Mouse (Mus musculus) MEL (cell line): ENCODE data around the gene Nus1. TPM values are rescaled to one million over a fixed set of nuclear protein-coding genes. Genes with fewer than 3 reads are reported as not detected.

Experiments used
- DNase-seq: peaks from one replicate; pipeline ENCODE4 v3.0.0; 2011; ENCODE audit warnings: low read depth, low spot score
- H3K27ac ChIP-seq: 2 replicates; pipeline ENCODE4 v1.5.1; 2012; ENCODE audit warnings: low read depth, mild to moderate bottlenecking, control low read depth, low read length, moderate library complexity; ENCODE audit not compliant: control insufficient read depth
- H3K27me3 ChIP-seq, 2 experiments: fragments of 150-350 bp in 1 of 2; sonication (generic) in 1 of 2; 2 replicates each; pipeline ENCODE4 v1.6.1; 2012; ENCODE audit warnings: low read length in 2 of 2, mild to moderate bottlenecking in 2 of 2, improper control_type of control experiment in 1 of 2, moderate library complexity in 1 of 2; ENCODE audit not compliant: insufficient read depth in 2 of 2, control insufficient read depth in 1 of 2
- H3K36me3 ChIP-seq, 2 experiments: 2 replicates each; pipeline ENCODE4 v1.6.1; 2012 to 2014; ENCODE audit warnings: low read length in 2 of 2, improper control_type of control experiment in 1 of 2, inconsistent platforms in 1 of 2, mild to moderate bottlenecking in 1 of 2; ENCODE audit not compliant: insufficient read depth in 2 of 2, control insufficient read depth in 1 of 2
- H3K4me1 ChIP-seq, 2 experiments: fragments of 150-350 bp in 1 of 2; sonication (generic) in 1 of 2; 2 replicates each; pipeline ENCODE4 v1.6.1; 2012; ENCODE audit warnings: low read length in 2 of 2, improper control_type of control experiment in 1 of 2, mild to moderate bottlenecking in 1 of 2; ENCODE audit not compliant: insufficient read depth in 2 of 2, control insufficient read depth in 1 of 2
- H3K4me3 ChIP-seq, 2 experiments: fragments of 150-350 bp in 1 of 2; sonication (generic) in 1 of 2; 2 replicates each; pipeline ENCODE4 v1.5.1; 2012; ENCODE audit warnings: low read depth in 2 of 2, low read length in 2 of 2, mild to moderate bottlenecking in 2 of 2, moderate library complexity in 2 of 2, control low read depth in 1 of 2, improper control_type of control experiment in 1 of 2; ENCODE audit not compliant: control insufficient read depth in 1 of 2, insufficient read depth in 1 of 2
- H3K79me2 ChIP-seq: 2 replicates; pipeline ENCODE4 v1.6.1; 2012; ENCODE audit warnings: mild to moderate bottlenecking, low read length, moderate library complexity; ENCODE audit not compliant: control insufficient read depth, poor library complexity, insufficient read depth
- H3K9ac ChIP-seq: 2 replicates; pipeline ENCODE4 v1.6.1; 2012; ENCODE audit warnings: low read depth, mild to moderate bottlenecking, control low read depth, low read length, moderate library complexity; ENCODE audit not compliant: control insufficient read depth, poor library complexity, severe bottlenecking
- H3K9me3 ChIP-seq: fragments of 150-350 bp; sonication (generic); replicated peaks from 2 replicates; pipeline ENCODE4 v1.6.1; 2012; ENCODE audit warnings: mild to moderate bottlenecking, low read length, improper control_type of control experiment, moderate library complexity; ENCODE audit not compliant: insufficient read depth
- BHLHE40 ChIP-seq: IDR thresholded peaks from 2 replicates; pipeline ENCODE4 v1.6.1; 2012; ENCODE audit warnings: low read depth, mild to moderate bottlenecking, inconsistent platforms, low read length, improper control_type of control experiment, borderline replicate concordance
- CTCF ChIP-seq, 3 experiments: IDR thresholded peaks in 2 of 3; conservative IDR thresholded peaks in 1 of 3; 2 replicates each; pipeline ENCODE4 v1.5.1; 2011 to 2012; ENCODE audit warnings: low read length in 3 of 3, low read depth in 2 of 3, mild to moderate bottlenecking in 2 of 3, improper control_type of control experiment in 1 of 3, inconsistent platforms in 1 of 3, mixed read lengths in 1 of 3, moderate library complexity in 1 of 3; ENCODE audit not compliant: control insufficient read depth in 1 of 3, insufficient read depth in 1 of 3, poor library complexity in 1 of 3, severe bottlenecking in 1 of 3
- E2F4 ChIP-seq: IDR thresholded peaks from 2 replicates; pipeline ENCODE4 v1.6.1; 2011; ENCODE audit warnings: low read depth, low read length, improper control_type of control experiment, borderline replicate concordance
- EP300 ChIP-seq, 2 experiments: IDR thresholded peaks; 2 replicates each; pipeline ENCODE4 v1.6.1; 2011; ENCODE audit warnings: improper control_type of control experiment in 2 of 2, low read length in 2 of 2, low read depth in 1 of 2, mild to moderate bottlenecking in 1 of 2
- GABPA ChIP-seq: IDR thresholded peaks from 2 replicates; pipeline ENCODE4 v1.6.1; 2012; ENCODE audit warnings: low read depth, mild to moderate bottlenecking, inconsistent platforms, low read length, improper control_type of control experiment, moderate library complexity
- GATA1 ChIP-seq: IDR thresholded peaks from 2 replicates; pipeline ENCODE4 v1.6.1; 2011; ENCODE audit warnings: low read depth, low read length, improper control_type of control experiment
- HCFC1 ChIP-seq: IDR thresholded peaks from 2 replicates; pipeline ENCODE4 v1.6.1; 2012; ENCODE audit warnings: low read depth, mild to moderate bottlenecking, inconsistent platforms, low read length, improper control_type of control experiment, moderate library complexity
- JUND ChIP-seq: IDR thresholded peaks from 2 replicates; pipeline ENCODE4 v1.6.1; 2011; ENCODE audit warnings: low read depth, mild to moderate bottlenecking, improper control_type of control experiment, low read length
- MAX ChIP-seq: IDR thresholded peaks from 2 replicates; pipeline ENCODE4 v1.6.1; 2011; ENCODE audit warnings: low read length, improper control_type of control experiment
- MEF2A ChIP-seq: IDR thresholded peaks from 2 replicates; pipeline ENCODE4 v1.6.1; 2014; ENCODE audit warnings: low read depth, mild to moderate bottlenecking, inconsistent platforms, low read length, improper control_type of control experiment; ENCODE audit not compliant: poor library complexity, insufficient replicate concordance, severe bottlenecking; ENCODE audit errors: extremely low read depth
- MXI1 ChIP-seq: IDR thresholded peaks from 2 replicates; pipeline ENCODE4 v1.6.1; 2011; ENCODE audit warnings: mild to moderate bottlenecking, low read depth, low read length, improper control_type of control experiment
- MYB ChIP-seq: IDR thresholded peaks from 2 replicates; pipeline ENCODE4 v1.6.1; 2011; ENCODE audit warnings: mild to moderate bottlenecking, low read depth, low read length, improper control_type of control experiment
- NRF1 ChIP-seq: IDR thresholded peaks from 2 replicates; pipeline ENCODE4 v1.6.1; 2014; ENCODE audit warnings: low read depth, mild to moderate bottlenecking, inconsistent platforms, low read length, improper control_type of control experiment, moderate library complexity; ENCODE audit not compliant: poor library complexity, insufficient read depth, severe bottlenecking
- POLR2AphosphoS2 ChIP-seq: IDR thresholded peaks from 2 replicates; pipeline ENCODE4 v1.6.1; 2011; ENCODE audit warnings: low read length, improper control_type of control experiment
- RAD21 ChIP-seq: IDR thresholded peaks from 2 replicates; pipeline ENCODE4 v1.6.1; 2011; ENCODE audit warnings: mild to moderate bottlenecking, low read depth, low read length, improper control_type of control experiment
- RCOR1 ChIP-seq: IDR thresholded peaks from 2 replicates; pipeline ENCODE4 v1.6.1; 2012; ENCODE audit warnings: low read depth, mild to moderate bottlenecking, inconsistent platforms, low read length, improper control_type of control experiment
- SIN3A ChIP-seq: IDR thresholded peaks from 2 replicates; pipeline ENCODE4 v1.6.1; 2012; ENCODE audit warnings: low read length, improper control_type of control experiment, inconsistent platforms
- SMC3 ChIP-seq: IDR thresholded peaks from 2 replicates; pipeline ENCODE4 v1.6.1; 2011; ENCODE audit warnings: low read depth, low read length, improper control_type of control experiment
- TAL1 ChIP-seq: IDR thresholded peaks from 2 replicates; pipeline ENCODE4 v1.6.1; 2012; ENCODE audit warnings: mild to moderate bottlenecking, inconsistent platforms, low read length, moderate library complexity, mixed read lengths
- TBP ChIP-seq: IDR thresholded peaks from 2 replicates; pipeline ENCODE4 v1.8.0; 2011; ENCODE audit warnings: low read depth, low read length, improper control_type of control experiment
- USF1 ChIP-seq: IDR thresholded peaks from 2 replicates; pipeline ENCODE4 v1.6.1; 2014; ENCODE audit warnings: low read depth, mild to moderate bottlenecking, inconsistent platforms, low read length, improper control_type of control experiment, moderate library complexity
- ZC3H11A ChIP-seq: IDR thresholded peaks from 2 replicates; pipeline ENCODE4 v1.6.1; 2012; ENCODE audit warnings: low read depth, mild to moderate bottlenecking, inconsistent platforms, low read length, improper control_type of control experiment
- ZKSCAN1 ChIP-seq: IDR thresholded peaks from 2 replicates; pipeline ENCODE4 v1.6.1; 2012; ENCODE audit warnings: low read depth, mild to moderate bottlenecking, inconsistent platforms, low read length, improper control_type of control experiment, moderate library complexity
- polyA plus RNA-seq, 2 experiments: library from polyadenylated mRNA; stranded (reverse) in 1 of 2; unstranded in 1 of 2; fragments of >175 nt in 1 of 2; fragments of >200 nt in 1 of 2; gene quantifications; 2 replicates each; pipeline versions ENCODE4 v1.2.1 to v1.2.4; 2012; ENCODE audit warnings: low replicate concordance in 2 of 2, low read depth in 1 of 2; ENCODE audit not compliant: insufficient read length in 2 of 2, insufficient read depth in 1 of 2, missing spikeins in 1 of 2
- total RNA-seq: library from RNA; depleted of rRNA; stranded (reverse); fragments of 300-350 nt; gene quantifications from 2 replicates; pipeline ENCODE4 v1.2.3, GENCODE M21; 2012

Gene Nus1
- total and polyA plus RNA-seq, 3 experiments, result 25.6 to 52.4 (median 43.5) TPM

DNA sequence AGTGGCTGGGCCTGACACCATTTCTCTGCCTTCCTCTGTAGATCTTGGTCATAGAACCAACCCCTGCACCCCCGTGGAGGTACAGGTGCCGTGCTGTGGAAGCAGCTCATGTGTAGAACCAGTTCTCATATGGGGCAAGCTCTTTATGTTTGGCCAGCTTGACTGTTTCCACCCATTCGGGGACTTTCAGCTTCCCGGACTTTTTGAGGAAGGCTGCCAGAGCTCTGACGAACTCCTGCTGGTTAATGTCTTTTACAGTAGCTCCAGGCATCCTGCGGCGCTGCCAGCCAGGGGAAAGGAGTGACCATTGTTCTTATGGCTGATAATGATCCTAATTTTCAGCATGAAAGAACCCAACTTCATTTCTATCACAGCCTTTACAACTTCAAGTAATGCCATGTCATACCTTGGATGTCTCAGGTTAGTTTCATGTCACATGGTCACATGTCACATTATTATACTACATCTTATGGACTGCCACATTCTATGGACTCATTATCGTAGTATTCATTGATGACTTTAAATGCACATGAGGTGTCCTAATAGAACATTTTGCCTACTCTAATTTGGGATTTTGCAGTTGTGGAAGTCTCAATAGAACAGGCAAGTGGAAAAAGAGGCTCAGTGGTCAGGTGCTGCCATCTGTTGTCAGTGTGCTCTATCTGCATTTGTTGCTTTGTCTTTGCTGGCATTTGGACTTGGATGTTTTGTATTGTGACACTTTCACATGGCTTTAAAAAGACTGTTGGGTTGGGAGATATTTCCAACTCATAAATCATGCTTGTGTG, 32.3 kb upstream of the Nus1 start:
- peak; percentile 73 for DNase-seq

GRCm38 (mm10) chr10:52387192-52387591, 30.2 kb upstream of the Nus1 start:
- H3K9me3 ChIP-seq, result no peaks in the 10 kb centered on the region
- no peak overlapping the region; a peak in 1 of 4 replicates for H3K4me3 ChIP-seq
- H3K36me3 ChIP-seq, result peaks cover 0 to 21% of the 10 kb centered on the region in 2 experiments; a peak in 2 of 4 replicates
- no peak for TF ChIP-seq MXI1
- TF ChIP-seq MEF2A, result no peak
- peak; percentile 66 for TF ChIP-seq GATA1
- TF ChIP-seq MAX, result no peak
- TF ChIP-seq GABPA, result no peak
- TF ChIP-seq EP300 (IDR thresholded peaks at IDR 0.05; ENCODE audit: low read depth in 1 of 2, low read length in 2 of 2), result peak in 1 of 2 experiments; percentile 51; a peak in 1 of 4 replicates
- TF ChIP-seq MYB, result 0 out of 2 replicates have a peak, but pooled peaks have one; percentile 33
- TF ChIP-seq RCOR1, result no peak
- no peak for TF ChIP-seq HCFC1
- TF ChIP-seq BHLHE40, result no peak
- no peak for TF ChIP-seq POLR2AphosphoS2
- TF ChIP-seq ZC3H11A, result no peak
- no peak for TF ChIP-seq TAL1
- no peak for TF ChIP-seq ZKSCAN1
- TF ChIP-seq TBP, result no peak
- TF ChIP-seq, all 39 proteins: peak for 3
- no peak for DNase-seq
- Histone ChIP-seq H3K9ac (no peak overlapping the region), H3K79me2 (no peaks in the 10 kb centered on the region; the same call in 1 of the 2 replicates), H3K27me3 (no peaks in the 10 kb centered on the region), H3K4me1 (peaks cover 7 to 24% of the 10 kb centered on the region in 2 experiments), H3K27ac (no peak overlapping the region)

More for the DNA sequence above, 32.3 kb upstream of the Nus1 start:
- Histone ChIP-seq H3K27me3 (no peaks in the 10 kb centered on the region), H3K27ac (no peak overlapping the region), H3K36me3 (peaks cover 0 to 14% of the 10 kb centered on the region in 2 experiments; a peak in 2 of 4 replicates), H3K9me3 (no peaks in the 10 kb centered on the region), H3K79me2 (peaks cover 11% of the 10 kb centered on the region), H3K9ac (no peak overlapping the region)
- TF ChIP-seq MXI1 (peak; percentile 56; the same call in 1 of the 2 replicates), E2F4 (no peak), SMC3 (peak; percentile 91), ZC3H11A (peak; percentile 91), MEF2A (no peak), NRF1 (no peak), USF1 (0 out of 2 replicates have a peak, but pooled peaks have one; percentile 21), EP300 (IDR thresholded peaks at IDR 0.05; ENCODE audit: low read depth in 1 of 2, low read length in 2 of 2) (no peak), RCOR1 (no peak), CTCF (IDR thresholded peaks at IDR 0.05 in 2 of 3, conservative IDR thresholded peaks at IDR 0.05 in 1 of 3; ENCODE audit: control insufficient read depth in 1 of 3, insufficient read depth in 1 of 3, low read depth in 2 of 3, low read length in 3 of 3, poor library complexity in 1 of 3, severe bottlenecking in 1 of 3) (peak; percentile 63 to 95 (median 82)), BHLHE40 (no peak), JUND (peak; percentile 38; the same call in 1 of the 2 replicates), RAD21 (peak; percentile 97), SIN3A (peak; percentile 49)
- TF ChIP-seq, all 39 proteins: peak for 8
- Histone ChIP-seq H3K4me1 (peaks cover 0 to 21% of the 10 kb centered on the region in 2 experiments; a peak in 2 of 4 replicates), H3K4me3 (no peak overlapping the region)
